Mouse (Mus musculus) ES-CJ7 (cell line): ENCODE data around the gene Snap47.
"Not testable (repeated sequence)": the region's sequence is repeated elsewhere in the genome, so short reads cannot be mapped to it uniquely, and the experiment has no call there.

Experiments
- DNase-seq: peaks from one replicate; pipeline ENCODE4 v3.0.0; 2011; ENCODE audit warnings: low read depth, low spot score

The Snap47 gene

DNA sequence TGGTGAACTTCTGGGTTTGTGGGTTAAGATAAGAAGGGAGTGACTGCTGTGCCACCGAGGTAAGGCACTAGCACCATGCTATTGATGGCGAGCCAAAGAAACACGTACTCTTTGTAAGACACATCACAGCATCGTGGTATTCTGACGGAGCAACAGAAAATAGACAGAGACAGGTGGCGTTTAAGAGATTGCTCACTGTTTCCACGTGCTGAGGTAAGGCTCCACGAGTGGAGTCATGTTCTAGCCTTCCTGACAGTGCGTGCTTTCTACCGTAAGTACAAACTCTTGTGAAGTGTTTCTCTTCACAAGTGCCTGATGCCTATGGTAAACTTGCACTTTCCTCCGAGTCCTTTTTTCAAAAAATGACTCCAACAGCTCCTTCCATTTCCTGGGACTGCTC lies 81.1 kb downstream of the Snap47 start:
- no peak for DNase-seq

DNA sequence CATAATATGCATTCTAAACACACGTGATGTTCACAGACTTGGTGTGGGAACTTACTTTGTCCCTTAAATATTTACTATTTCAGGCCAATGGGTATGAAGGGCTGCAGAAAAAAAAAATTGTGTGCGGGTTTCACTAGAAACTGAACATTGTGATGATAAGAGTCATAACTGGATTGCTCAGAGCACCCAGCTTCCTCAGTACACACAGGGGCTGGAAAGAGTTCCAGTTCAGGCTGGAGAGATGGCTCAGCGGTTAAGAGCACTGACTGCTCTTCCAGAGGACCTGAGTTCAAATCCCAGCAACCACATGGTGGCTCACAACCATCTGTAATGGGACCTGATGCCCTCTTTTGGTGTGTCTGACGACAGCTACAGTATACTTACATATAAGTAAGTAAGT lies 83.0 kb downstream of the Snap47 start:
- DNase-seq = not testable (repeated sequence)

DNA sequence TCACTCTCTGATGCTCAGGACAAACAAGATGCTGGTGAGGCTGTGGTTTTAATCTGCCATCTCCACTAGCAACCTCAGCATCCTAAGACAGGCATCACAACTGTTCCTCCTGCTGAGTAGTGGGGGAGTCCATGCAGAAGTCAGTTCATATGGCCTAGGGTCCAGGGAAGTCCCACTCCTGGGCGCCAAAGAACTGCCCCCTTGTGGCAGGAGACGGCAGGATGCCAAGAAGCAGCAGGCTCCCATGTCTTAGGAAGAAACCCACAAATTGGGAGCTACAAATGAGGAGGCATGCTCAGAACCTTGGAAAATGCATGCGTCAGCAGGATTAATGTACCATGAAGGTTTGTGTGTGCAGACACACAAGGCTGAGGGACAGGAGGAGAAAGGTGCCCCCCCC lies 84.4 kb downstream of the Snap47 start:
- peak; percentile 41 for DNase-seq

DNA sequence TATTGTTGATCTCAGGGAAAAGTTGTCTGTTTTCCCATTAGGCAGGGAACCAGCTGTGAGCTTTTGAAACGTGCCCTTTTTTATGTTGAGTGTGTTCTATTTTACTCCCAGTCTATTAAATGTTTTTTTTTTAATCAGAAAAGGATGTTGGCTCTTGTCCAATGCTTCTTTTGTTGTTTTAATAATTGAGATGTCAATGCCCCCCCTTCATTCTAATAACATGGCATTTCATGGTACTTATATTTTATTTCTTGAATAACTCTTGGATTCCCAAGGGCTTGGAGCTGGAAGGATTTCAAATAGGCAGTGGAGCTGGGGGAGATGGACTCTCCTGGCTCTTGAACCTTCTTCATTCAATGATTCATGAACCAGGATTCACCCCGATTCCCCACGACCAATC lies 85.0 kb downstream of the Snap47 start:
- DNase-seq = no peak

DNA sequence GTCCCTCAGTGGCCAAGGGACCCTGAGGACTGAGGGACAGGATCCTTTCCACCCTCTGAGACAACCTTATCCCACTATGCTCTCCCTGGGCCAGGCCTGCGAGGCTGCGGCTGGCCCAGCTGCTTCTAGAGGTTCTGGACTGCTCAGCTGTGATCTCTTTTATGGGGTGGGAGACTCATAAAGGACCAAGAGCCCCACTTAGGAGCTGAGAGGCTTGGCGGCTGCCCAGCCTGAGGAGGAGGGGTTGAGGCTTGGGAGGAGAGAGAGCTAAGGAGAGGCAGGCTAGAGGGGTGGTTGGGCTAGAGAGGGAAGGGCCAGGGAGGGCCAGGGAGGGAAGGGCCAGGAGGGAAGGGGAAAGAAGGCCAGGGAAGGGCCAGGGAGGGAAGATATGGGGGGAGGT lies 86.6 kb downstream of the Snap47 start:
- DNase-seq = no peak

DNA sequence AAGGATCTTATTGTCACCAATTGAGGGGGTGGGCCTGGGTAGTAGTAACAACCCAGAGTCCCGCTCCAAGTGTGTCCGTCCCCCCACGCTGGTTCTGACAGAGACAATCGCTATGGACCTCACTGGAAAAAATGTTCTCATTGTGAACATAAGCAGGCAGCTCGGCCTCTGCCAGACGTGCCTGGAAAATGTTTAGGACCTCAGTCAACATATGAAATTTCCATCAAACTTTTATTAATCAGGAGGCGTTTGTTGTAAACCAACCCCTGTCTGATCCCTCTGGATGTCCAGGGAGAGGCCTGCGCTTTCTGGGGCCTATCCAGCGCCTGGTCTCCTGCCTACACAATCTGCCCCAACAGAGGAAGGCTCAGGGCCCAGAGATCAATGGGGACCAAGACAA lies 87.0 kb downstream of the Snap47 start:
- no peak for DNase-seq

DNA sequence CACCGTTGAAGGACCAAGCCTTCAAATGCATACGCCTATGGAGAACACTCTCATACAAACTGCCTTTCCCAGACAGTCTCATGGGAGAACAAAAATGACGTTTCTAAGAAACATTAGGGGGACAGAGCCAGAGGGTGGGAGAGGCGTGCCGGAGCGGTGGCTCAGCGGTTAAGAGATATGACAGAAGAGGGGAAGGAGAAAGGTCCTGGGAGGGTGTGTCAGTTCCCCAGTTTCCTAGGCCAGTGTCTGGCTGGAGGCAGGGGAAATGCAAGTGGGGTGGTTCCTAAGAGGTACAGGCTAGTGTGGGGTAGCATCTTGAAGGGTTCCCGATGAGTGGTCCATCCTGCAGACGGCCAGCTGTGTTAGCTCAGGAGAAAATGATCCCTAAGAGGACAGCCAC lies 89.7 kb downstream of the Snap47 start:
- DNase-seq = no peak
